Mouse (Mus musculus): ENCODE data around the gene Leng9. TPM values are rescaled to one million over a fixed set of nuclear protein-coding genes. Genes with fewer than 3 reads are reported as not detected.

Leng9 gene
- polyA plus RNA-seq, 1 experiment from 2014 or later: 7.4 TPM

GRCm38 (mm10) chr7:4130686-4131452 lies 19.3 kb downstream of the Leng9 start:
- Histone ChIP-seq H3K9me3 (ENCODE audit: control insufficient read depth, low read length) (no peaks in the 10 kb centered on the region), H3K4me3 (ENCODE audit: low read depth, low read length) (no peak overlapping the region), H3K4me1 (replicated peaks; ENCODE audit: control insufficient read depth, insufficient read depth) (no peaks in the 10 kb centered on the region), H3K4me2 (replicated peaks; ENCODE audit: low read depth) (peak overlapping the region; percentile 25), H3K27ac (replicated peaks) (0 out of 2 replicates have a peak overlapping the region, but pooled peaks have one; percentile 45), H3K36me3 (ENCODE audit: control insufficient read depth, insufficient read depth, low read length) (no peaks in the 10 kb centered on the region), H3K9ac (ENCODE audit: low read length) (0 out of 2 replicates have a peak overlapping the region, but pooled peaks have one; percentile 4), H3K27me3 (ENCODE audit: control insufficient read depth, insufficient read depth, low read length) (no peaks in the 10 kb centered on the region)
- peak; percentile 76 for ATAC-seq (ENCODE audit: low FRiP score, low TSS enrichment)
- TF ChIP-seq EP300 (optimal IDR thresholded peaks at IDR 0.05): no peak
- peak; percentile 88 for TF ChIP-seq CTCF (IDR thresholded peaks at IDR 0.05; ENCODE audit: low read depth)
- DNase-seq (ENCODE audit: low spot score): peak; percentile 85
- 23% methylated on average over 13 of the region's 13 CpGs for WGBS

DNA sequence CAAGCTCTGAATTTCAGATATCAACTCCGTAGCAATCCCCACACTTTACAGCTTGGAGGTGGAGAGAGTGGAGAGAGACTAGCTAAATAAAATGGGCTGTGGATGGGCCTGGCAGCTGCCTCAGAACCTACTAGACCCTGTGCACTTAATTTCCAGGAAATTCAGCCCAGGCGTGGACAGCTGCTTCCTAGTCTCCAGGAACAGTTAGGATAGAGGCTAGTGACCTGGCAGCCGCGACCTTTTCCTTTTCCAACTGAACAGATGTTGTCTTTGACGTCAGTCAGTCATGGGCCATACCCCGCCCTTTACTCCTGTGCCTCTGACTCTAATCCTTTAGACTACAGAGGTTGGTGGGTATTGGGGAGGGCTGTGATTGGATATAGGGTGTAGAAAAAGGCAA lies 21.3 kb downstream of the Leng9 start:
- ATAC-seq (ENCODE audit: low FRiP score, low TSS enrichment) (0 out of 2 replicates have a peak, but pooled peaks have one; percentile 5), DNase-seq (ENCODE audit: low spot score) (no peak)
- Histone ChIP-seq H3K9ac (ENCODE audit: low read length) (no peak overlapping the region), H3K9me3 (ENCODE audit: control insufficient read depth, low read length) (no peaks in the 10 kb centered on the region), H3K4me1 (replicated peaks; ENCODE audit: control insufficient read depth, insufficient read depth) (no peaks in the 10 kb centered on the region; the same call in 1 of the 2 replicates), H3K27ac (replicated peaks) (no peak overlapping the region), H3K4me3 (ENCODE audit: low read depth, low read length) (no peak overlapping the region), H3K27me3 (ENCODE audit: control insufficient read depth, insufficient read depth, low read length) (no peaks in the 10 kb centered on the region), H3K36me3 (ENCODE audit: control insufficient read depth, insufficient read depth, low read length) (no peaks in the 10 kb centered on the region), H3K4me2 (replicated peaks; ENCODE audit: low read depth) (no peak overlapping the region)
- no peak for TF ChIP-seq CTCF (IDR thresholded peaks at IDR 0.05; ENCODE audit: low read depth)
- TF ChIP-seq EP300 (optimal IDR thresholded peaks at IDR 0.05): no peak
- 40% methylated on average over 6 of the region's 6 CpGs for WGBS

GRCm38 (mm10) chr7:4127894-4128293 lies 22.3 kb downstream of the Leng9 start:
- H3K27me3 ChIP-seq (ENCODE audit: control insufficient read depth, insufficient read depth, low read length): no peaks in the 10 kb centered on the region
- H3K27ac ChIP-seq (replicated peaks): no peak overlapping the region
- H3K9me3 ChIP-seq (ENCODE audit: control insufficient read depth, low read length): no peaks in the 10 kb centered on the region
- H3K4me2 ChIP-seq (replicated peaks; ENCODE audit: low read depth): no peak overlapping the region
- no peaks in the 10 kb centered on the region; the same call in 1 of the 2 replicates for H3K4me1 ChIP-seq (replicated peaks; ENCODE audit: control insufficient read depth, insufficient read depth)
- no peaks in the 10 kb centered on the region for H3K36me3 ChIP-seq (ENCODE audit: control insufficient read depth, insufficient read depth, low read length)
- WGBS: 92% methylated on average over 4 of the region's 4 CpGs
- ATAC-seq (ENCODE audit: low FRiP score, low TSS enrichment) (no peak), DNase-seq (ENCODE audit: low spot score) (no peak)
- H3K4me3 ChIP-seq (ENCODE audit: low read depth, low read length): no peak overlapping the region
- TF ChIP-seq CTCF (IDR thresholded peaks at IDR 0.05; ENCODE audit: low read depth) (no peak), EP300 (optimal IDR thresholded peaks at IDR 0.05) (no peak)
- H3K9ac ChIP-seq (ENCODE audit: low read length): 0 out of 2 replicates have a peak overlapping the region, but pooled peaks have one; percentile 13

DNA sequence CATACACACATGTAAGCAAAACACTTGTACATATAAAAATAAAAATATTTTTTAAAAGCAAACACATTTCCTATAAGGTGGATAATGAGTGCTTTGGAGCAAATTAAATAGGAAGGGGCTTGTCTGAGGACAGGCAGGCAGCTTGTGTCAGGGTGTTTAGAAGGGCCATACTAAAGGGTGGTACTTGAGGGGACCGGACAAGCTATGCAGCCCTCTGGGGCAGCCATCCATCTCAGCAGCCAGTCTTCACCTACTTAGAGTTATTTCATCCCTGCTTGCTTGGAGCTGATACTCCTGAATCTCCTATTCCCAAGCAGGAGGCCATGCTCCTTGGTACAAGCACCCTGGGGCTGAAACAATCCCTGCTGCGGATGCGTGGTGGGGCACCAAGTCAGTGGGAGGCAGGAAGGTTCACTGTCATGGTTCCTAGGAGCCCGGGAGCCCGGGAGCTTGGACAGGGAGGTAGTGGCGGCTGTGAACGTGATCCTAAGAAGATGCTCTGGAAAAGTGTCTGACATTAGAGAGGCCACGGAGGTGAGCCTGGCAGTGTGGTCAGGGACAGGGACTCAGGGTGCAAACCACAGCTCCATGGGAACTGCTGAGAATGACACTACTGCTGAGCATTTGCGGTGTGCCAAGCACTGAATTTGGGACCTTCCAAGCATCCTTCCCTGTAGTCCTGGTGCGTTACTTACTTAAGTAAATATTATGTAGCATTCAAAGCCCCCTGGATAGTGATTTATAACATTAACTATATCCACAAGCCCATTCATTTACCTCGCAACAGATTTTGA lies 23.0 kb downstream of the Leng9 start:
- Histone ChIP-seq H3K9me3 (ENCODE audit: control insufficient read depth, low read length) (no peaks in the 10 kb centered on the region), H3K4me1 (replicated peaks; ENCODE audit: control insufficient read depth, insufficient read depth) (no peaks in the 10 kb centered on the region; the same call in 1 of the 2 replicates), H3K36me3 (ENCODE audit: control insufficient read depth, insufficient read depth, low read length) (no peaks in the 10 kb centered on the region), H3K4me2 (replicated peaks; ENCODE audit: low read depth) (no peak overlapping the region), H3K27me3 (ENCODE audit: control insufficient read depth, insufficient read depth, low read length) (no peaks in the 10 kb centered on the region), H3K27ac (replicated peaks) (no peak overlapping the region), H3K4me3 (ENCODE audit: low read depth, low read length) (no peak overlapping the region), H3K9ac (ENCODE audit: low read length) (no peak overlapping the region)
- WGBS: 82% methylated on average over 11 of the region's 11 CpGs
- ATAC-seq (ENCODE audit: low FRiP score, low TSS enrichment) (no peak), DNase-seq (ENCODE audit: low spot score) (no peak)
- no peak for TF ChIP-seq EP300 (optimal IDR thresholded peaks at IDR 0.05)
- no peak for TF ChIP-seq CTCF (IDR thresholded peaks at IDR 0.05; ENCODE audit: low read depth)

GRCm38 (mm10) chr7:4125306-4125705 lies 24.9 kb downstream of the Leng9 start:
- TF ChIP-seq CTCF (IDR thresholded peaks at IDR 0.05; ENCODE audit: low read depth) (peak; percentile 43), EP300 (optimal IDR thresholded peaks at IDR 0.05) (no peak)
- H3K9me3 ChIP-seq (ENCODE audit: control insufficient read depth, low read length): no peaks in the 10 kb centered on the region
- no peak overlapping the region for H3K4me3 ChIP-seq (ENCODE audit: low read depth, low read length)
- no peaks in the 10 kb centered on the region; the same call in 1 of the 2 replicates for H3K4me1 ChIP-seq (replicated peaks; ENCODE audit: control insufficient read depth, insufficient read depth)
- no peak overlapping the region for H3K27ac ChIP-seq (replicated peaks)
- WGBS: 20% methylated on average over 9 of the region's 9 CpGs
- H3K9ac ChIP-seq (ENCODE audit: low read length): no peak overlapping the region
- DNase-seq (ENCODE audit: low spot score): no peak
- H3K36me3 ChIP-seq (ENCODE audit: control insufficient read depth, insufficient read depth, low read length): no peaks in the 10 kb centered on the region
- no peak for ATAC-seq (ENCODE audit: low FRiP score, low TSS enrichment)
- H3K27me3 ChIP-seq (ENCODE audit: control insufficient read depth, insufficient read depth, low read length): no peaks in the 10 kb centered on the region
- H3K4me2 ChIP-seq (replicated peaks; ENCODE audit: low read depth): no peak overlapping the region
